Mouse (Mus musculus) bone marrow, adult 2 months (tissue): Measurements from ENCODE around the gene Akna.

Experiments used
- CTCF ChIP-seq: fragments of 200-500 bp; IDR thresholded peaks from 2 replicates; pipeline ENCODE4 v1.5.1; 2011; ENCODE audit warnings: low read length, control low read depth; ENCODE audit not compliant: control insufficient read depth, insufficient read depth
- POLR2A ChIP-seq: fragments of 200-500 bp; IDR thresholded peaks from 2 replicates; pipeline ENCODE4 v1.6.1; 2011; ENCODE audit warnings: low read depth, mild to moderate bottlenecking, control low read depth, low read length, borderline replicate concordance; ENCODE audit not compliant: control insufficient read depth

GRCm38 (mm10) chr4:63374331-63374730 is 28.8 kb downstream of the Akna start:
- TF ChIP-seq CTCF (no peak), POLR2A (peak; percentile 47; the same call in 1 of the 2 replicates)
